Mouse (Mus musculus) ES-Bruce4 (cell line): ENCODE measurements at regions not wholly inside any gene's neighbourhood (a gene's known extent, or its start where the extent isn't known, plus 50 kb on each side); places are given as distances from the start of the nearest gene placed in this dataset.

Experiments used
- H3K27ac ChIP-seq: 2 replicates; pipeline ENCODE4 v1.5.1; 2012; ENCODE audit warnings: low read length, inconsistent platforms; ENCODE audit not compliant: insufficient read depth
- H3K27me3 ChIP-seq: 2 replicates; pipeline ENCODE4 v1.6.1; 2012; ENCODE audit warnings: mild to moderate bottlenecking, low read length, inconsistent platforms; ENCODE audit not compliant: control insufficient read depth, poor library complexity, insufficient read depth, severe bottlenecking
- H3K36me3 ChIP-seq: 2 replicates; pipeline ENCODE4 v1.6.1; 2012; ENCODE audit warnings: inconsistent platforms, mild to moderate bottlenecking, low read length, moderate library complexity; ENCODE audit not compliant: control insufficient read depth, poor library complexity, insufficient read depth, severe bottlenecking
- H3K4me1 ChIP-seq: one replicate; pipeline ENCODE4 v1.8.1; 2011; ENCODE audit warnings: low read length; ENCODE audit not compliant: control insufficient read depth, insufficient read depth
- H3K4me3 ChIP-seq: 2 replicates; pipeline ENCODE4 v1.5.1; 2011; ENCODE audit warnings: low read depth, mild to moderate bottlenecking, low read length
- H3K9ac ChIP-seq: 2 replicates; pipeline ENCODE4 v1.6.1; 2012; ENCODE audit warnings: low read depth, mild to moderate bottlenecking, inconsistent platforms; ENCODE audit not compliant: poor library complexity, severe bottlenecking
- H3K9me3 ChIP-seq: replicated peaks from 2 replicates; pipeline ENCODE4 v1.6.1; 2012; ENCODE audit warnings: mild to moderate bottlenecking, low read length, inconsistent platforms; ENCODE audit not compliant: control insufficient read depth, poor library complexity, insufficient read depth, severe bottlenecking
- CTCF ChIP-seq: IDR thresholded peaks from one replicate; pipeline ENCODE4 v1.8.1; 2011; ENCODE audit warnings: low read depth, low read length
- EP300 ChIP-seq: IDR thresholded peaks from 2 replicates; pipeline ENCODE4 v1.6.1; 2011; ENCODE audit warnings: low read depth, low read length; ENCODE audit not compliant: insufficient read depth
- POLR2A ChIP-seq: IDR thresholded peaks from one replicate; pipeline ENCODE4 v1.8.1; 2011; ENCODE audit warnings: low read length; ENCODE audit not compliant: insufficient read depth

- Histone ChIP-seq H3K27me3 (no peaks in the 10 kb centered on the region), H3K4me3 (no peak overlapping the region), H3K36me3 (no peaks in the 10 kb centered on the region), H3K9me3 (no peaks in the 10 kb centered on the region), H3K4me1 (no peaks in the 10 kb centered on the region), H3K27ac (no peak overlapping the region), H3K9ac (no peak overlapping the region)
- TF ChIP-seq CTCF (no peak), EP300 (no peak), POLR2A (no peak)
These were observed 149.2 kb upstream of the Ralgapa2 start for GRCm38 (mm10) chr2:146661346-146661745.

- H3K4me1 ChIP-seq: no peaks in the 10 kb centered on the region
- H3K9me3 ChIP-seq: no peaks in the 10 kb centered on the region
- TF ChIP-seq CTCF (no peak), POLR2A (no peak), EP300 (no peak)
- H3K27ac ChIP-seq: no peak overlapping the region
- H3K36me3 ChIP-seq: no peaks in the 10 kb centered on the region
- no peak overlapping the region for H3K4me3 ChIP-seq
- H3K9ac ChIP-seq: no peak overlapping the region
- H3K27me3 ChIP-seq: no peaks in the 10 kb centered on the region
These were observed 160.6 kb upstream of the Ralgapa2 start for GRCm38 (mm10) chr2:146672761-146673160.

DNA sequence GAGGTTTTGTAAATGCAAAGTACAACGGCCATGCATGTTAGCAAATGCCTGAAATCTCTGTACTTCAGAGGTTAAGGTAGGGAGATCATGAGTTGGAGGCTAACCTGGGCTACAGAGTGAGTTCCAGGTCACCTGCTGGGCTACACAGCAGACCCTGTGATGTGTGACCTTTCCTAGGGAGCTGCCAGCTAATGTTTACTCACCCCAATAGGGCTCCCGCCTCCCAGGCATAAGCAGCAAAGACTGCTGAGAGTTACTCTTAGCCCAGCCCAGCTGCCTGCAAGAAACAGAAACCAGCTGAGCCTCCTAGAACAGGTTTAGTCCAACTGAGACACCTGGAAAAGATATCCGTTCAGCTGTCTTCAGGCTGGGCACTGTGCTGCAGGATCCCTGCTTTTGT, 169.8 kb upstream of the Ralgapa2 start:
- TF ChIP-seq CTCF (no peak), EP300 (no peak), POLR2A (no peak)
- H3K4me1 ChIP-seq: no peaks in the 10 kb centered on the region
- H3K36me3 ChIP-seq: no peaks in the 10 kb centered on the region
- no peak overlapping the region for H3K4me3 ChIP-seq
- no peak overlapping the region for H3K9ac ChIP-seq
- no peaks in the 10 kb centered on the region for H3K9me3 ChIP-seq
- H3K27ac ChIP-seq: no peak overlapping the region
- no peaks in the 10 kb centered on the region for H3K27me3 ChIP-seq

- Histone ChIP-seq H3K36me3 (no peaks in the 10 kb centered on the region), H3K9me3 (no peaks in the 10 kb centered on the region), H3K4me1 (no peaks in the 10 kb centered on the region), H3K27me3 (no peaks in the 10 kb centered on the region), H3K4me3 (no peak overlapping the region), H3K27ac (no peak overlapping the region), H3K9ac (no peak overlapping the region)
- TF ChIP-seq POLR2A: no peak
- TF ChIP-seq CTCF: no peak
- TF ChIP-seq EP300: no peak
These were observed 169.7 kb upstream of the Kiz start for GRCm38 (mm10) chr2:146685854-146686507.

- TF ChIP-seq EP300: no peak
- TF ChIP-seq POLR2A: no peak
- no peak for TF ChIP-seq CTCF
- Histone ChIP-seq H3K9me3 (no peaks in the 10 kb centered on the region), H3K27ac (no peak overlapping the region), H3K27me3 (no peaks in the 10 kb centered on the region), H3K4me3 (no peak overlapping the region), H3K36me3 (no peaks in the 10 kb centered on the region), H3K9ac (no peak overlapping the region), H3K4me1 (no peaks in the 10 kb centered on the region)
These were observed 167.1 kb upstream of the Kiz start for GRCm38 (mm10) chr2:146688544-146688943.

DNA sequence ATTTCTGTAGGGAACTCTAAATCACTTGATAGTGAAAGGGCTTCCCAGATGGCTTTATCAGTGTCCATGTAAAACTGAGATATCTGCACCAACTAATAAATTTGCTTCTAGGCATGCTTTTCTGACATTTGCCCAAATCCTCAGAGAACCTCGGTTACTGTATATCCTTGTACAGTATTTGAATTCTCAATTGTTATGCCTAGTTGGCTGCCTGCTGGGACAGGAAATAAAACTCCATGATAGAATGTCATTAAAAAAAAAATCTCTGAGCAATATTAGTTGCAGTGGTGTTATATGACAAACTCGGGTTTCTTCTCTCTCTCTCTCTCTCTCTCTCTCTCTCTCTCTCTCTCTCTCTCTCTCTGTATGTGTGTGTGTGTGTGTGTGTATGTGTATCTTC, 162.2 kb upstream of the Kiz start:
- no peaks in the 10 kb centered on the region for H3K9me3 ChIP-seq
- H3K4me3 ChIP-seq: no peak overlapping the region
- H3K36me3 ChIP-seq: no peaks in the 10 kb centered on the region
- H3K4me1 ChIP-seq: no peaks in the 10 kb centered on the region
- no peaks in the 10 kb centered on the region for H3K27me3 ChIP-seq
- H3K27ac ChIP-seq: no peak overlapping the region
- TF ChIP-seq EP300 (no peak), POLR2A (no peak), CTCF (no peak)
- H3K9ac ChIP-seq: no peak overlapping the region
